Mouse (Mus musculus): ENCODE data around the gene Fzd5.

The Fzd5 gene

GRCm38 (mm10) chr1:64688046-64688445 lies 49.5 kb downstream of the Fzd5 start:
- DNase-seq (ENCODE audit: low read depth, low spot score): no peak

DNA sequence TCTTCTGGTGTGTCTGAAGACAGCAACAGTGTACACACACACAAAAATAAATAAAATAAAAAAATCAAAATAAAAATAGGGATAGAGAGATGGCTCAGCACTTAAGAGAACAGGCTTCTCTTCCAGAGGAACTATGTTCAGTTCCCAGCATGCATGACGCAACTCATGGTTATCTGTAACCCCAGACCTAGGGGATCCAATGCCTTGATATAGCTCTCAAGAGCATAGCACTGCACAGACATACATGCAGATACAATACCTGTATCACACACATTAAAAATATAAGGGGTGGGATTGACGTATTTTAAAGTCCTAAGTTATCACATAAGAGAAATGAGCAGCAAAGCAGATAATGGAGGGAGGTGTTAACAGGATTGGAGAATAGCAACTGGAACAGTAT lies 53.1 kb downstream of the Fzd5 start:
- no peak for DNase-seq (ENCODE audit: low read depth, low spot score)

- DNase-seq (ENCODE audit: low read depth, low spot score): no peak
Measured at GRCm38 (mm10) chr1:64683039-64683438, 54.5 kb downstream of the Fzd5 start.

DNA sequence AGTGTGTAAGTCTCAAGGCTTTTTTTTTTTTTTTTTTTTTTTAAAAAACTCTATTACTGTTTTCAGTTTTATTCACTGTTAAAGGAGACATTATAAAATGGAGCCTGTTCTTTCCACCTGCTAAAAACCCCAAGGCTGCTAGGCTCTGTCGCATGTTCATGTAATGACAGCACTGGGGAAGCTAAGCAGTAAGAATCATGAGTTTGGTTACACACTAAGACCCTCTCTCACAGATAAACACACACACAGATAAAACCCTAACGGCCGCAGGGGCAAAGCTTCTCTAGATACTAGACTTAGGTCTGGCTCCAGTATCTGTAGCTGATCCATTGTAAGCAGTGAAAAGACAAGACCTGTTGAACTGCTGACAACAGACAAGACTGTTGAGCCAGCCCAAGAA lies 56.1 kb downstream of the Fzd5 start:
- DNase-seq (ENCODE audit: low read depth, low spot score): no peak

Measured in c-Kit-negative CD71-positive TER-119-positive erythroid progenitor cells, embryonic 14.5 days (primary cell).